Comparison of ENCODE assay signal across 14 mouse cellular contexts in the genomic region with DNA sequence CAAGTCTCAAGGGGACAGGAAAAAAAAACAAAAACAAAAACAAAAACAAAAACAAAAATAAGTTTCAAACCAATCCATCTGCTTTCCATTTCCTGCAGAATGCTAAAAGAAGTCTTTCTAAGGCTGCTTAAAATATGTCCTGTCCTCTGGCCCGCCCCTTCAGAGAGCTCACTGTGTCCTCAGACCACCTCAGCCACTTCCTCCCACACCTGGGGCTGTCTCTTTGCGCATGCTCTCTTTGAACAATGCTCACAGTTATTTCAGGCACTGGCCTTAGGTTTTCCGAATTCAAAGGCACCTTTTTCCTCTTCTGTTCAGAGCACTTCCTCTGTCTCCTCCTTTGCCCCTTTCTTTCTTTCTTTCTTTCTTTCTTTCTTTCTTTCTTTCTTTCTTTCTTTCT.
A peak's percentile ranks its signal among the peaks of the same experiment; 100 is the strongest.
DNase-seq lines count a peak whose midpoint lies in the region; ATAC-seq lines count a peak whose summit lies in the region.
"Had no signal": no experiment of that assay in that cellular context is flagged by ENCODE, and none has a peak within 500 bp of the region (broad histone marks: within the 10 kb centered on the region; RNA-seq: fewer than 3 reads in every experiment).

No protein-coding gene starts in this region.

- no peak overlapping the region for H3K4me3 ChIP-seq in hindbrain, embryonic 11.5 days (ENCODE audit: low read depth, low read length)
- H3K4me3 ChIP-seq: forebrain, embryonic 12.5 days; heart, embryonic 13.5 days; midbrain, embryonic 10.5 days had no signal

- WGBS in hindbrain, embryonic 11.5 days = 63% methylated on average over 3 of the region's 3 CpGs

- H3K9me3 ChIP-seq in hindbrain, embryonic 11.5 days (ENCODE audit: control insufficient read depth, low read length) = no peaks in the 10 kb centered on the region
- H3K9me3 ChIP-seq: forebrain, embryonic 12.5 days; heart, embryonic 13.5 days; midbrain, embryonic 10.5 days had no signal

- no peaks in the 10 kb centered on the region for H3K36me3 ChIP-seq in hindbrain, embryonic 11.5 days (ENCODE audit: control insufficient read depth, insufficient read depth, low read length)
- H3K36me3 ChIP-seq: forebrain, embryonic 12.5 days; heart, embryonic 13.5 days; midbrain, embryonic 10.5 days had no signal

- no peak overlapping the region for H3K9ac ChIP-seq in hindbrain, embryonic 11.5 days (ENCODE audit: low read depth, low read length)
- H3K9ac ChIP-seq: forebrain, embryonic 12.5 days; heart, embryonic 13.5 days; liver, embryonic 14.5 days had no signal

- no peaks in the 10 kb centered on the region for H3K27me3 ChIP-seq in hindbrain, embryonic 11.5 days (ENCODE audit: control insufficient read depth, insufficient read depth, low read length)
- H3K27me3 ChIP-seq: forebrain, embryonic 12.5 days; heart, embryonic 13.5 days had no signal

- no peaks in the 10 kb centered on the region for H3K4me1 ChIP-seq in hindbrain, embryonic 11.5 days (replicated peaks; ENCODE audit: control insufficient read depth, insufficient read depth, low read length)

- DNase-seq in embryo, embryonic 10 days (ENCODE audit: low spot score) = peak; percentile 14
- DNase-seq in embryo, embryonic 10.5 days (ENCODE audit: low spot score) = no peak
- peak; percentile 57 to 65 for DNase-seq in spleen, postnatal 36 days (ENCODE audit: low spot score in 2 of 2)
- no peak for DNase-seq in spleen, adult 18-20 months
- DNase-seq in adrenal gland, adult 18-20 months (ENCODE audit: low spot score in 2 of 2) = no peak
- no peak for DNase-seq in hindbrain, embryonic 11.5 days (ENCODE audit: low spot score)
- DNase-seq in urinary bladder, postnatal 25 days (ENCODE audit: low spot score) = no peak
- DNase-seq: cerebellum, adult 18-20 months; layer of hippocampus, adult 9-11 months had no signal

- H3K4me2 ChIP-seq in hindbrain, embryonic 11.5 days (replicated peaks; ENCODE audit: low read depth, low read length) = no peak overlapping the region
- H3K4me2 ChIP-seq: forebrain, embryonic 12.5 days; heart, embryonic 13.5 days had no signal

- H3K27ac ChIP-seq in hindbrain, embryonic 11.5 days (ENCODE audit: low read depth, low read length) = no peak overlapping the region
- H3K27ac ChIP-seq: forebrain, embryonic 12.5 days; heart, embryonic 13.5 days; liver, embryonic 14.5 days had no signal

- peak; percentile 71 for ATAC-seq in megakaryocyte, adult 5-6 weeks (ENCODE audit: poor library complexity, severe bottlenecking)
- ATAC-seq in hindbrain, embryonic 11.5 days (ENCODE audit: low FRiP score) = no peak

Comparison
In these comparisons a context has a peak if more than half of its experiments do, and no peak if none do; other contexts are left out.
1. DNase-seq: peak in embryo, embryonic 10 days (single experiment) and spleen, postnatal 36 days (2 of 2); none in embryo, embryonic 10.5 days (single experiment), spleen, adult 18-20 months (0 of 2), adrenal gland, adult 18-20 months (0 of 2), hindbrain, embryonic 11.5 days (single experiment) and urinary bladder, postnatal 25 days (single experiment).